Mouse (Mus musculus) C2C12 (cell line): Measurements from ENCODE around the gene Kalrn. TPM values are rescaled to one million over a fixed set of nuclear protein-coding genes. Genes with fewer than 3 reads are reported as not detected.

Source experiments
- H3K27me3 ChIP-seq: one replicate; pipeline ENCODE4 v1.6.1; 2011; ENCODE audit not compliant: control insufficient read depth, insufficient read depth, insufficient read length
- H3K36me3 ChIP-seq: one replicate; pipeline ENCODE4 v1.6.1; 2011; ENCODE audit not compliant: control insufficient read depth, insufficient read depth
- H3K4me3 ChIP-seq: one replicate; pipeline ENCODE4 v1.5.1; 2011; ENCODE audit warnings: mild to moderate bottlenecking, control low read depth; ENCODE audit not compliant: poor library complexity, insufficient read depth, severe bottlenecking
- H3K79me2 ChIP-seq: one replicate; pipeline ENCODE4 v1.6.1; 2011; ENCODE audit not compliant: control insufficient read depth, insufficient read depth
- H3K79me3 ChIP-seq: one replicate; pipeline ENCODE4 v1.6.1; 2011; ENCODE audit warnings: low read depth, control low read depth
- H3ac ChIP-seq: one replicate; pipeline ENCODE3; 2011; ENCODE audit warnings: low read depth; ENCODE audit not compliant: control insufficient read depth, insufficient read length
- CEBPB ChIP-seq: IDR thresholded peaks from one replicate; pipeline ENCODE4 v1.6.1; 2011; ENCODE audit warnings: low read depth, mild to moderate bottlenecking, control low read depth, moderate library complexity
- CTCF ChIP-seq: IDR thresholded peaks from one replicate; pipeline ENCODE4 v1.5.1; 2011; ENCODE audit not compliant: control insufficient read depth, insufficient read depth, insufficient read length
- FOSL1 ChIP-seq: IDR thresholded peaks from one replicate; pipeline ENCODE4 v1.8.0; 2011; ENCODE audit warnings: mild to moderate bottlenecking, low read length; ENCODE audit not compliant: poor library complexity, insufficient read depth, severe bottlenecking
- MAX ChIP-seq: IDR thresholded peaks from one replicate; pipeline ENCODE4 v1.6.1; 2011; ENCODE audit warnings: mild to moderate bottlenecking, control low read depth
- MYOD1 ChIP-seq: IDR thresholded peaks from one replicate; pipeline ENCODE4 v1.6.1; 2011; ENCODE audit warnings: low read depth; ENCODE audit not compliant: control insufficient read depth, insufficient read length
- MYOG ChIP-seq: IDR thresholded peaks from one replicate; pipeline ENCODE4 v1.6.1; 2011; ENCODE audit not compliant: control insufficient read depth, insufficient read length; ENCODE audit errors: extremely low read depth
- USF1 ChIP-seq: IDR thresholded peaks from one replicate; pipeline ENCODE4 v1.6.1; 2011; ENCODE audit warnings: low read depth, mild to moderate bottlenecking, control low read depth, moderate library complexity
- polyA plus RNA-seq: library from polyadenylated mRNA; unstranded; fragments of >200 nt; fragmentation: generic; extraction: Trizol; gene quantifications from one replicate; pipeline ENCODE4 v1.2.1, GENCODE M21; 2012; ENCODE audit warnings: missing spikeins

Gene Kalrn
- polyA plus RNA-seq, 1 experiment = 8.6 TPM

GRCm38 (mm10) chr16:34155696-34156095, 417.6 kb downstream of the Kalrn start:
- TF ChIP-seq CTCF = no peak
- no peaks in the 10 kb centered on the region for H3K27me3 ChIP-seq
- H3K79me2 ChIP-seq = no peaks in the 10 kb centered on the region
- H3ac ChIP-seq = no peak overlapping the region
- no peaks in the 10 kb centered on the region for H3K79me3 ChIP-seq
- H3K4me3 ChIP-seq = no peak overlapping the region
- no peaks in the 10 kb centered on the region for H3K36me3 ChIP-seq

- TF ChIP-seq CEBPB (no peak), MYOG (no peak), FOSL1 (no peak), USF1 (no peak), MAX (no peak), MYOD1 (no peak), CTCF (no peak)
- Histone ChIP-seq H3K79me2 (no peaks in the 10 kb centered on the region), H3K27me3 (no peaks in the 10 kb centered on the region), H3K79me3 (no peaks in the 10 kb centered on the region), H3K4me3 (no peak overlapping the region), H3K36me3 (no peaks in the 10 kb centered on the region), H3ac (no peak overlapping the region)
These were observed 418.4 kb downstream of the Kalrn start for GRCm38 (mm10) chr16:34154903-34155302.

GRCm38 (mm10) chr16:34151528-34152071, 421.7 kb downstream of the Kalrn start:
- H3K4me3 ChIP-seq = no peak overlapping the region
- no peaks in the 10 kb centered on the region for H3K27me3 ChIP-seq
- no peaks in the 10 kb centered on the region for H3K79me2 ChIP-seq
- no peaks in the 10 kb centered on the region for H3K36me3 ChIP-seq
- H3K79me3 ChIP-seq = no peaks in the 10 kb centered on the region
- TF ChIP-seq MAX (no peak), USF1 (no peak), CTCF (no peak), MYOD1 (no peak), CEBPB (no peak)
- H3ac ChIP-seq = no peak overlapping the region

GRCm38 (mm10) chr16:34141670-34142069, 431.7 kb downstream of the Kalrn start:
- Histone ChIP-seq H3K4me3 (no peak overlapping the region), H3K36me3 (no peaks in the 10 kb centered on the region), H3ac (no peak overlapping the region), H3K27me3 (no peaks in the 10 kb centered on the region), H3K79me3 (no peaks in the 10 kb centered on the region), H3K79me2 (no peaks in the 10 kb centered on the region)
- TF ChIP-seq CEBPB (no peak), FOSL1 (no peak), MAX (no peak), MYOD1 (no peak), MYOG (no peak)

- TF ChIP-seq MYOG (no peak), USF1 (no peak), FOSL1 (no peak), CEBPB (no peak), MYOD1 (no peak), CTCF (no peak), MAX (no peak)
- no peaks in the 10 kb centered on the region for H3K27me3 ChIP-seq
These were observed 438.3 kb downstream of the Kalrn start for GRCm38 (mm10) chr16:34135074-34135473.

GRCm38 (mm10) chr16:34134628-34135027, 438.7 kb downstream of the Kalrn start:
- Histone ChIP-seq H3K27me3 (no peaks in the 10 kb centered on the region), H3K79me3 (no peaks in the 10 kb centered on the region), H3ac (no peak overlapping the region), H3K79me2 (no peaks in the 10 kb centered on the region), H3K36me3 (no peaks in the 10 kb centered on the region), H3K4me3 (no peak overlapping the region)
- no peak for TF ChIP-seq USF1
- TF ChIP-seq CTCF = no peak
- no peak for TF ChIP-seq MAX
- TF ChIP-seq CEBPB = no peak
- TF ChIP-seq MYOD1 = no peak
- TF ChIP-seq FOSL1 = no peak
- no peak for TF ChIP-seq MYOG

More at GRCm38 (mm10) chr16:34135074-34135473, 438.3 kb downstream of the Kalrn start:
- Histone ChIP-seq H3ac (no peak overlapping the region), H3K79me2 (no peaks in the 10 kb centered on the region), H3K4me3 (no peak overlapping the region), H3K36me3 (no peaks in the 10 kb centered on the region), H3K79me3 (no peaks in the 10 kb centered on the region)
